Mouse (Mus musculus) neural tube, embryonic 14.5 days (tissue): ENCODE results near the gene Pla2g2e. TPM values are rescaled to one million over a fixed set of nuclear protein-coding genes. Genes with fewer than 3 reads are reported as not detected.
A peak's percentile ranks its signal among the peaks of the same experiment; 100 is the strongest.

Experiments
- ATAC-seq: fragments of 200-750 bp; cut with Nextera tagmentation; 2 replicates; pipeline ENCODE4 v1.8.0; 2017; ENCODE audit warnings: low read depth, mild to moderate bottlenecking, moderate TSS enrichment, moderate library complexity
- H3K27ac ChIP-seq: fragments of 300-500 bp; sonication (generic); 2 replicates; pipeline ENCODE4 v1.5.1; 2014; ENCODE audit warnings: low read depth, mild to moderate bottlenecking, control low read depth, low read length, moderate library complexity, mixed read lengths
- H3K27me3 ChIP-seq: fragments of 300-500 bp; sonication (generic); 2 replicates; pipeline ENCODE4 v1.6.1; 2014; ENCODE audit warnings: low read length; ENCODE audit not compliant: control insufficient read depth, insufficient read depth
- H3K36me3 ChIP-seq: fragments of 300-500 bp; sonication (generic); 2 replicates; pipeline ENCODE4 v1.6.1; 2014; ENCODE audit warnings: low read length, mixed read lengths; ENCODE audit not compliant: control insufficient read depth, insufficient read depth
- H3K4me1 ChIP-seq: fragments of 300-500 bp; sonication (generic); 2 replicates; pipeline ENCODE4 v1.6.1; 2014; ENCODE audit warnings: low read length; ENCODE audit not compliant: control insufficient read depth, insufficient read depth
- H3K4me2 ChIP-seq: fragments of 300-500 bp; sonication (generic); 2 replicates; pipeline ENCODE4 v1.6.1; 2014; ENCODE audit warnings: mild to moderate bottlenecking, low read depth, low read length, control low read depth
- H3K4me3 ChIP-seq: fragments of 300-500 bp; sonication (generic); 2 replicates; pipeline ENCODE4 v1.5.1; 2014; ENCODE audit warnings: low read depth, low read length, control low read depth, mixed read lengths
- H3K9ac ChIP-seq: fragments of 300-500 bp; sonication (generic); replicated peaks from 2 replicates; pipeline ENCODE4 v1.6.1; 2014; ENCODE audit warnings: low read depth, mild to moderate bottlenecking, control low read depth, low read length, mixed read lengths
- H3K9me3 ChIP-seq: fragments of 300-500 bp; sonication (generic); 2 replicates; pipeline ENCODE4 v1.6.1; 2016; ENCODE audit warnings: low read length; ENCODE audit not compliant: control insufficient read depth
- WGBS: fragments of 180-500 bp; shearing (Covaris S2); extraction: QIAGEN DNeasy Blood & Tissue Kit; methylation state at CpG from one replicate; pipeline ENCODE4 v1.1.7; 2014; 5-methylcytosine and 5-hydroxymethylcytosine counted together
- polyA plus RNA-seq: library from polyadenylated mRNA; unstranded; fragments of >200 nt; fragmentation: Nextera tagmentation; extraction: Ambion mirVana; gene quantifications from 2 replicates; pipeline ENCODE4 v1.2.1, GENCODE M21; 2014

The Pla2g2e gene
- polyA plus RNA-seq, 1 experiment from 2014 or later: not detected

DNA sequence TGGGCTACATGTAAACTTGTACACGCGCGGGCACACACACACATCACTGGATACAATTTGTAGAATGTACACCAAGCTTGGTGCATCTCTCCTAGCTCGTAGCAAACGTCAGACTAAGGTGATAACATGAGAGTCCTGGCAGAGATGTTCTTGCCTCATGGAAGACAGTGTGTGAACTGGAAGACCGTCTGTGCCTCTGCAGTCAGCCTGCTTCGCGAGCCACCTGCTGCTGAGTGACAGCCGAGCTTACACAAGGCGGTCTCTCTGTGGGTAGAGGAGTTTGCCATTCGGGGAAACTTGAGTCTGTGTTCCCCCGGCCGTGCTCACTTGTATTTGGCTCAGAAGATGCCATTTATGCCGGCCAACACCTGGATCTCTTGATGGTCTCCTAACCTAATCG is 19.3 kb upstream of the Pla2g2e start:
- WGBS: 89% methylated on average over 15 of the region's 15 CpGs
- Histone ChIP-seq H3K27ac (no peak overlapping the region), H3K9me3 (no peaks in the 10 kb centered on the region), H3K9ac (no peak overlapping the region), H3K27me3 (no peaks in the 10 kb centered on the region), H3K4me2 (no peak overlapping the region), H3K4me1 (no peaks in the 10 kb centered on the region), H3K4me3 (no peak overlapping the region), H3K36me3 (no peaks in the 10 kb centered on the region)
- ATAC-seq: no peak

- Histone ChIP-seq H3K27ac (0 out of 2 replicates have a peak overlapping the region, but pooled peaks have one; percentile 28), H3K4me3 (peak overlapping the region; percentile 16; the same call in 1 of the 2 replicates), H3K4me1 (no peaks in the 10 kb centered on the region), H3K9ac (no peak overlapping the region; the same call in 1 of the 2 replicates), H3K9me3 (no peaks in the 10 kb centered on the region), H3K27me3 (no peaks in the 10 kb centered on the region), H3K4me2 (peak overlapping the region; percentile 32), H3K36me3 (no peaks in the 10 kb centered on the region)
- WGBS: 22% methylated on average over 9 of the region's 9 CpGs
- ATAC-seq: peak; percentile 45; the same call in 1 of the 2 replicates
Measured at GRCm38 (mm10) chr4:138859245-138859644, 18.5 kb upstream of the Pla2g2e start.

GRCm38 (mm10) chr4:138859728-138860127 is 18.0 kb upstream of the Pla2g2e start:
- Histone ChIP-seq H3K27me3 (no peaks in the 10 kb centered on the region), H3K36me3 (no peaks in the 10 kb centered on the region), H3K9me3 (no peaks in the 10 kb centered on the region), H3K4me3 (peak overlapping the region; percentile 16; the same call in 1 of the 2 replicates), H3K4me1 (no peaks in the 10 kb centered on the region), H3K27ac (0 out of 2 replicates have a peak overlapping the region, but pooled peaks have one; percentile 12), H3K9ac (no peak overlapping the region; the same call in 1 of the 2 replicates), H3K4me2 (peak overlapping the region; percentile 32)
- WGBS: 5% methylated on average over 13 of the region's 13 CpGs
- peak; percentile 90 for ATAC-seq

DNA sequence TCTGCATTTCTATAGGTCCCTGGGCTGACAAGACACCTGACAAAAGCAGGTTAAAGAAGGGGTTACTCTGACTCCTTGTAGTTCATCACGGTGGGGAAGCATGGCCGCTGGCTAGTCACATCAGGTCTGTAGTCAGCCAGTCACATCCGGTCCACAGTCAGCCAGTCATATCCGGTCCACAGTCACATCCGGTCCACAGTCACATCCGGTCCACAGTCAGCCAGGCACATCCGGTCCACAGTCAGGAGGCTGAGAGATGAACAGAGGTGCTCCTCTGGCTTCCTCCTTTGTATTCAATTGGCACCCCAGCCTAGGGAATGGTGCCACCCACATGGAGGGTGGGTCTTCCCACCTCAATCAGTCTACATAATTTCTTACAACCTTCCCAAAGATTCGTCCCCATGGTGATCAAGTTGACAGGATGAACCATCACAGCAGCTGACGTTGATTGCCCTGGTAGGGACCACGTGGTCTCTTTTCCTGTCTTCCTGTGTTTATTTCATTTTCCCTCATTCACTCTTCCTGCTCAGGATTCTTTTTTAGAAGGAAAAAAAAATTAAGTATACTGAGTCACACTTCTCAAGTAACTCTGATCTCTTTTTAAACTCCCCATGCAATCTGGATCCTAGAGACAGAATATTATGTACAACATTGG is 14.3 kb upstream of the Pla2g2e start, which contains the start of gene Pla2g5:
Pla2g5 (minus strand) TSS at position 139 of the 655 bp plus-strand sequence.
- WGBS: 67% methylated on average over 10 of the region's 10 CpGs
- no peak within 1 kb of the TSS for H3K27ac ChIP-seq
- ATAC-seq: no peak
- no peaks in the 10 kb centered on the region for H3K36me3 ChIP-seq
- H3K27me3 ChIP-seq: no peaks in the 10 kb centered on the region
- H3K4me1 ChIP-seq: no peaks in the 10 kb centered on the region
- H3K4me3 ChIP-seq: no peak within 1 kb of the TSS
- no peaks in the 10 kb centered on the region for H3K9me3 ChIP-seq
- no peak within 1 kb of the TSS for H3K9ac ChIP-seq
- H3K4me2 ChIP-seq: no peak within 1 kb of the TSS

DNA sequence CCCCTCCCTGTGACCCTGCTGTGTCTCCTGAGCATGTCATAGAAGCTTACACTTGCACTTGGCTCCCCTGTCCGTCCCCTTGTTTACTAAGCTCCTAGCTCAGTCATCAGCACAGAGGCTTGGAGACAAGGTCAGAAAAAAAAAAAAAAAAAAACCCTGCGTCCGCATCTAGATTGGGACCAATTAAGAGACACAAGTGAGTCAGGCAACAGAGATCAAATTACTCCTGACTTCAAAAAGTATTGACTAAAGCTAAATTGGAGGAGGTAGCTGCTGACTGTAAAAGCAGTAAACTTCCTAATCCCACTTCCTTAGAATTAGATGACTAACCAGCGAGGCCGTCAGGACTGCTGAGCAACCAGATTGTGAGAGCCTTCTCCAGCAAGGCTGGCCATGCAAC is 12.7 kb upstream of the Pla2g2e start:
- Histone ChIP-seq H3K9me3 (no peaks in the 10 kb centered on the region), H3K4me3 (no peak overlapping the region), H3K27ac (no peak overlapping the region), H3K27me3 (no peaks in the 10 kb centered on the region), H3K9ac (no peak overlapping the region), H3K4me2 (no peak overlapping the region), H3K4me1 (no peaks in the 10 kb centered on the region), H3K36me3 (no peaks in the 10 kb centered on the region)
- ATAC-seq: no peak
- 22% methylated on average over 5 of the region's 5 CpGs for WGBS

GRCm38 (mm10) chr4:138865991-138866390 is 11.8 kb upstream of the Pla2g2e start:
- Histone ChIP-seq H3K9ac (no peak overlapping the region), H3K36me3 (no peaks in the 10 kb centered on the region), H3K4me2 (no peak overlapping the region), H3K4me3 (no peak overlapping the region), H3K27ac (no peak overlapping the region), H3K9me3 (no peaks in the 10 kb centered on the region), H3K4me1 (no peaks in the 10 kb centered on the region), H3K27me3 (no peaks in the 10 kb centered on the region)
- no peak for ATAC-seq
- 74% methylated on average over 6 of the region's 6 CpGs for WGBS

DNA sequence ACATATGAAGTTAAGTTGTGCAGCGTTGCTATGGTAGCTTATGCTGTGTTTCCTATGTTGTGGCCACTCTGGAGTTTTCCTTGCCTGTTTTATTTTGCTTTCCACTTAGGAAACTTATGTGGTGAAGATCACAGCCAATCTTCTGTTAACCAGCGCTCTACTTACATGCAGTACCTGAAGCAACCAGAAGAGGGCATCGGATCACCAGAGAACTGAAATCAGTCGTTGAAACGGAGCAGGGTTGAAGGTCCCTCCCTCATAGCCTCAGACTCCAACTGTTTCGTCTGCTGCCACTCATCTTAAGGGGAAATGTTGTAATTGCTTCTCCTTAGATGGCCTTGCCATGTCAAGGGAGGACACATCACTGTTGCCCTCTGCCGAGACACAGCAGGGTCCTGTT is 11.3 kb upstream of the Pla2g2e start:
- no peaks in the 10 kb centered on the region for H3K36me3 ChIP-seq
- no peak for ATAC-seq
- H3K27ac ChIP-seq: no peak overlapping the region
- no peaks in the 10 kb centered on the region for H3K27me3 ChIP-seq
- H3K4me1 ChIP-seq: no peaks in the 10 kb centered on the region
- no peaks in the 10 kb centered on the region for H3K9me3 ChIP-seq
- no peak overlapping the region for H3K4me3 ChIP-seq
- H3K9ac ChIP-seq: no peak overlapping the region
- H3K4me2 ChIP-seq: no peak overlapping the region
- WGBS: 14% methylated on average over 7 of the region's 7 CpGs

GRCm38 (mm10) chr4:138868666-138869065 is 9.1 kb upstream of the Pla2g2e start:
- no peak overlapping the region for H3K4me3 ChIP-seq
- no peak overlapping the region for H3K27ac ChIP-seq
- H3K9ac ChIP-seq: no peak overlapping the region
- no peak overlapping the region for H3K4me2 ChIP-seq
- H3K4me1 ChIP-seq: no peaks in the 10 kb centered on the region
- no peak for ATAC-seq
- no peaks in the 10 kb centered on the region for H3K9me3 ChIP-seq
- 53% methylated on average over 8 of the region's 8 CpGs for WGBS
- H3K36me3 ChIP-seq: no peaks in the 10 kb centered on the region
- H3K27me3 ChIP-seq: no peaks in the 10 kb centered on the region

DNA sequence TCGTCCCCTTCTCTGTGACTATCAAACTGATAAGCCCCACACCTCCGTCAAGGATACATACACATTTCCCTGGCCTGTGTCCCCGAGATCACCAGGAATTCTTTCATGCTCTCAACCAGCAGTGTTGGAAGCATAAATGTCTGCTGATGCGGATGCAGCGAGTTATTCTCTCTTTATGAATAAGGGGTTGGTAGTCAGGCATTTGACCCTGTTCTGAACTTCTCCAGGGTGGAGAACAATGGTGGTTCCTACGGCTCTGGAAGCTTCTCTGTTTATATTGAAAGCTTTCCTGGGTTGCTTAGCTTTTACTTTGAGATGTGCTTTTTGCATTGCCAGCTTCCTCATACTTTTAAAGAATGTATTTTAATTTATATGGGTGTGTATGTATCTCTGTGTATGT is 3.9 kb upstream of the Pla2g2e start, which contains the start of gene Gm13030:
Gm13030 (minus strand) TSS at position 101 of the 400 bp plus-strand sequence.
- no peak for ATAC-seq
- Histone ChIP-seq H3K4me2 (no peak within 1 kb of the TSS), H3K27ac (no peak within 1 kb of the TSS), H3K9me3 (no peaks in the 10 kb centered on the region), H3K36me3 (no peaks in the 10 kb centered on the region), H3K4me3 (no peak within 1 kb of the TSS), H3K9ac (no peak within 1 kb of the TSS), H3K27me3 (no peaks in the 10 kb centered on the region), H3K4me1 (no peaks in the 10 kb centered on the region)
- 78% methylated on average over 6 of the region's 6 CpGs for WGBS
